Mouse (Mus musculus) CH12.LX (cell line): ENCODE results near the gene Mtif2. TPM values are rescaled to one million over a fixed set of nuclear protein-coding genes. Genes with fewer than 3 reads are reported as not detected.

Experiments used
- DNase-seq: peaks from one replicate; pipeline ENCODE4 v3.0.0-alpha.2; 2013; ENCODE audit errors: extremely low read depth
- H3K27ac ChIP-seq: 2 replicates; pipeline ENCODE4 v1.5.1; 2012; ENCODE audit warnings: low read depth, mild to moderate bottlenecking, control low read depth, moderate library complexity; ENCODE audit not compliant: insufficient read depth
- H3K27me3 ChIP-seq: replicated peaks from 2 replicates; pipeline ENCODE3; 2012; ENCODE audit warnings: inconsistent platforms
- H3K36me3 ChIP-seq, 2 experiments: replicated peaks in 1 of 2; 2 replicates each; pipeline versions ENCODE3 to v1.6.1; 2012; ENCODE audit warnings: inconsistent platforms in 1 of 2, low read length in 1 of 2, mild to moderate bottlenecking in 1 of 2, mixed read lengths in 1 of 2, moderate library complexity in 1 of 2; ENCODE audit not compliant: control insufficient read depth in 1 of 2, insufficient read depth in 1 of 2
- H3K4me1 ChIP-seq, 2 experiments: 2 replicates each; pipeline ENCODE4 v1.6.1; 2012; ENCODE audit warnings: inconsistent platforms in 1 of 2, moderate library complexity in 1 of 2; ENCODE audit not compliant: insufficient read depth in 2 of 2, control insufficient read depth in 1 of 2
- H3K4me2 ChIP-seq: 2 replicates; pipeline ENCODE4 v1.6.1; 2012; ENCODE audit warnings: low read depth, mild to moderate bottlenecking, control low read depth; ENCODE audit not compliant: poor library complexity, insufficient read depth, severe bottlenecking
- H3K4me3 ChIP-seq, 3 experiments: fragments of 150-350 bp in 1 of 3; sonication (generic) in 1 of 3; replicated peaks in 1 of 3; 2 replicates each; pipeline versions ENCODE3 to v1.5.1; 2011 to 2012; ENCODE audit warnings: low read depth in 2 of 3, low read length in 2 of 3, mild to moderate bottlenecking in 2 of 3, moderate library complexity in 2 of 3, control low read depth in 1 of 3, improper control_type of control experiment in 1 of 3, inconsistent platforms in 1 of 3, mixed read lengths in 1 of 3; ENCODE audit not compliant: poor library complexity in 1 of 3
- H3K79me2 ChIP-seq: replicated peaks from 2 replicates; pipeline ENCODE4 v1.6.1; 2012; ENCODE audit warnings: mild to moderate bottlenecking, moderate library complexity; ENCODE audit not compliant: control insufficient read depth, poor library complexity, insufficient read depth, severe bottlenecking; ENCODE audit errors: extremely low read depth
- H3K9ac ChIP-seq: 2 replicates; pipeline ENCODE4 v1.6.1; 2012; ENCODE audit warnings: low read depth, mild to moderate bottlenecking, control low read depth, moderate library complexity; ENCODE audit not compliant: insufficient read depth
- H3K9me3 ChIP-seq: replicated peaks from 2 replicates; pipeline ENCODE3; 2012; ENCODE audit warnings: low read length, inconsistent platforms, mixed read lengths
- BHLHE40 ChIP-seq: IDR thresholded peaks from 2 replicates; pipeline ENCODE4 v1.6.1; 2011; ENCODE audit warnings: mild to moderate bottlenecking, low read depth, low read length, improper control_type of control experiment
- EP300 ChIP-seq: IDR thresholded peaks from 2 replicates; pipeline ENCODE4 v1.6.1; 2011; ENCODE audit warnings: low read length, improper control_type of control experiment
- JUND ChIP-seq: conservative IDR thresholded peaks from 2 replicates; pipeline ENCODE4 v1.6.1; 2011; ENCODE audit warnings: low read depth, low read length, improper control_type of control experiment
- MAFK ChIP-seq: IDR thresholded peaks from 2 replicates; pipeline ENCODE4 v1.6.1; 2011; ENCODE audit warnings: low read length, improper control_type of control experiment; ENCODE audit not compliant: insufficient replicate concordance
- MYC ChIP-seq: IDR thresholded peaks from 2 replicates; pipeline ENCODE4 v1.6.1; 2011; ENCODE audit warnings: low read depth, mild to moderate bottlenecking, improper control_type of control experiment, low read length
- NELFE ChIP-seq: IDR thresholded peaks from 2 replicates; pipeline ENCODE4 v1.6.1; 2011; ENCODE audit warnings: low read depth, low read length, improper control_type of control experiment
- POLR2A ChIP-seq: IDR thresholded peaks from 2 replicates; pipeline ENCODE4 v1.6.1; 2011; ENCODE audit warnings: low read depth, mild to moderate bottlenecking, improper control_type of control experiment, low read length
- RAD21 ChIP-seq: IDR thresholded peaks from 2 replicates; pipeline ENCODE4 v1.6.1; 2011; ENCODE audit warnings: low read depth, mild to moderate bottlenecking, low read length, improper control_type of control experiment, moderate library complexity
- SIN3A ChIP-seq: IDR thresholded peaks from 2 replicates; pipeline ENCODE4 v1.6.1; 2012; ENCODE audit warnings: low read length, improper control_type of control experiment, inconsistent platforms
- TCF12 ChIP-seq: IDR thresholded peaks from 2 replicates; pipeline ENCODE4 v1.6.1; 2014; ENCODE audit warnings: low read depth, mild to moderate bottlenecking, inconsistent platforms, low read length, improper control_type of control experiment
- ZC3H11A ChIP-seq: IDR thresholded peaks from 2 replicates; pipeline ENCODE4 v1.6.1; 2012; ENCODE audit warnings: low read depth, mild to moderate bottlenecking, inconsistent platforms, low read length, improper control_type of control experiment
- dilution Hi-C: fragments of 300-500 bp; cut with MboI; formaldehyde crosslinking; loops from 2 replicates; pipeline ENCODE4 v1.14.3; 2020; ENCODE audit warnings: low sequenced_read_pairs; ENCODE audit not compliant: extremely low pct_unique_long_range_greater_than_20kb, extremely low pct_ligation_motif_present
- in situ Hi-C: fragments of 300-500 bp; cut with MboI; formaldehyde crosslinking; loops from 3 replicates; pipeline ENCODE4 v1.14.3; 2019; ENCODE audit warnings: low sequenced_read_pairs, low pct_ligation_motif_present, low pct_unique_long_range_greater_than_20kb, mixed read lengths
- polyA plus RNA-seq: library from polyadenylated mRNA; unstranded; fragments of >175 nt; gene quantifications from 2 replicates; pipeline ENCODE4 v1.2.1, GENCODE M21; 2012; ENCODE audit warnings: low read depth; ENCODE audit not compliant: insufficient read length
- total RNA-seq, 2 experiments: library from RNA; depleted of rRNA; stranded (reverse); fragments of 300-350 nt in 1 of 2; fragments of >200 nt in 1 of 2; gene quantifications; 2 replicates each; pipeline ENCODE4 v1.2.3; 2012 to 2014

Mtif2 gene
- total and polyA plus RNA-seq, 3 experiments: 38.3 to 68.9 (median 41.7) TPM

GRCm38 (mm10) chr11:29525988-29526794, at the start of gene Mtif2 (continued):
- no peak for TF ChIP-seq ZC3H11A

- no peaks in the 10 kb centered on the region for H3K27me3 ChIP-seq
- in situ Hi-C loops: no loop called here
- H3K9me3 ChIP-seq: no peaks in the 10 kb centered on the region
- TF ChIP-seq EP300: no peak
- no peak for TF ChIP-seq RAD21
- no peak for TF ChIP-seq TCF12
- no peak for TF ChIP-seq SIN3A
- TF ChIP-seq, all 38 proteins: peak for 0
- Histone ChIP-seq H3K4me2 (no peak overlapping the region), H3K9ac (no peak overlapping the region), H3K79me2 (no peaks in the 10 kb centered on the region), H3K27ac (no peak overlapping the region), H3K4me1 (no peaks in the 10 kb centered on the region), H3K4me3 (no peak overlapping the region), H3K36me3 (peaks cover 25 to 58% of the 10 kb centered on the region in 2 experiments)
- DNase-seq: peak; percentile 18
- dilution Hi-C loops: no loop called here
Observed at GRCm38 (mm10) chr11:29493135-29493534, 33.1 kb upstream of the Mtif2 start.

DNA sequence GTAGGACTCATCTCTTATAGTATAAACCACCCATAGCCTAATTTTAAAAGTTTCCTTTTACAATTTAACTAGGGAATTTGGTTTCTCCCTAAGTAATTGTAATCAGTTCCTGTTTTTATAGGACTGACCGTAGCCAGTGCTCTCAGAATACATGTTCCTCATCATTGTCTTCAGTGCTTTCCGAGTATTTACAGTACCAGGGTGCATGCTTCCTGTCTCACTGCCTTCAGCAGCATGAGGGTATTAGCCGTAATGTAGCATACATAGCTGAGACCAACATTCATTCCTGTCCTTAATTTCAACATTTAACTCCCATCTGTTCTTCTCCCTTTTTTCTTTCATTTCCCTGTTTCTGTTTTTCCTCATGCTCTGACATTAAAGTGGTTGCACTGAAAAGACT, 29.2 kb upstream of the Mtif2 start:
- Histone ChIP-seq H3K4me1 (no peaks in the 10 kb centered on the region), H3K36me3 (peaks cover 30 to 58% of the 10 kb centered on the region in 2 experiments), H3K79me2 (no peaks in the 10 kb centered on the region; the same call in 1 of the 2 replicates), H3K27ac (no peak overlapping the region), H3K4me2 (no peak overlapping the region), H3K27me3 (no peaks in the 10 kb centered on the region), H3K9ac (no peak overlapping the region), H3K9me3 (no peaks in the 10 kb centered on the region), H3K4me3 (no peak overlapping the region)
- TF ChIP-seq BHLHE40 (no peak), RAD21 (no peak), MAFK (no peak), JUND (no peak), POLR2A (no peak), NELFE (no peak), MYC (no peak), SIN3A (no peak)
- DNase-seq: no peak
- dilution Hi-C loops (no loop called here), in situ Hi-C loops (no loop called here)
